Comparison of ENCODE assay signal across 35 mouse cellular contexts in the genomic region with DNA sequence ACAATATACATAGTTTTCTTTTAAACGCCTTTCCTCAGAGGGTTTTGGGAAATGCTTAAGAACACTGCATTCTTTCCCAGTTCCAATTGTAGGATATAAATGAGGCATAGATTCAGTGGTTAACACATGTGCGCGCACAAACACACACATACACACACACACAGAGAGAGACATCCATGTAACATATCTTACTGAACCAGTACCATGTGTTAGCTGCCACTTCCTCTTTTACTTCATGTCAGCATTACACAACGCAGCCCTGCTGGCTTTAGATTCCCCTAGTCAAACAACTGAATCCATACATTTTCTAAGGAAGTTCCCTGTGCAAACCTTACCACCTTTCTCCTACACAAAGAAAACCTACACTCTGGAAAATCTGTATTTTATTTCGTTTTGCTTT.
DNase-seq lines count a peak whose midpoint lies in the region; ATAC-seq and TF ChIP-seq lines count a peak whose summit lies in the region.
"Had no signal": no experiment of that assay in that cellular context is flagged by ENCODE, and none has a peak within 500 bp of the region (broad histone marks: within the 10 kb centered on the region; RNA-seq: fewer than 3 reads in every experiment).

No protein-coding gene starts in this region.

- WGBS in liver, embryonic 14.5 days (ENCODE audit: insufficient replicate concordance): 43% methylated on average over 5 of the region's 5 CpGs
- 50% methylated on average over 5 of the region's 5 CpGs for WGBS in liver, embryonic 12.5 days (ENCODE audit: insufficient replicate concordance)

- TF ChIP-seq EP300 in liver, embryonic 14.5 days (IDR thresholded peaks at IDR 0.05; ENCODE audit: low read depth): no peak
- TF ChIP-seq EP300 in MEL (IDR thresholded peaks at IDR 0.05; ENCODE audit: low read depth in 1 of 2, low read length in 2 of 2): peak; percentile 84 to 90

- H3K9me3 ChIP-seq in liver, embryonic 14.5 days (ENCODE audit: control insufficient read depth, low read length): no peaks in the 10 kb centered on the region
- H3K9me3 ChIP-seq in liver, embryonic 12.5 days (replicated peaks): no peaks in the 10 kb centered on the region
- H3K9me3 ChIP-seq in MEL (replicated peaks; ENCODE audit: insufficient read depth, low read length): no peaks in the 10 kb centered on the region
- H3K9me3 ChIP-seq: embryonic facial prominence, embryonic 12.5 days; forebrain, embryonic 10.5 days; forebrain, embryonic 15.5 days; hindbrain, embryonic 15.5 days; kidney, embryonic 15.5 days; limb, embryonic 13.5 days; liver, embryonic 15.5 days; midbrain, embryonic 10.5 days; midbrain, embryonic 15.5 days; neural tube, embryonic 12.5 days had no signal

- peak; percentile 26; the same call in 1 of the 2 replicates for ATAC-seq in liver, embryonic 14.5 days (ENCODE audit: insufficient read depth)
- no peak for ATAC-seq in liver, embryonic 12.5 days
- ATAC-seq in megakaryocyte, adult 5-6 weeks (ENCODE audit: poor library complexity, severe bottlenecking): peak; percentile 94
- ATAC-seq: forebrain, embryonic 15.5 days; inflammation-experienced regulatory T-cells, adult 6 months; midbrain, embryonic 15.5 days; Patski had no signal

- no peak for TF ChIP-seq POLR2A in MEL (IDR thresholded peaks at IDR 0.05; ENCODE audit: control insufficient read depth in 1 of 2, insufficient read depth in 1 of 2, low read depth in 1 of 2, low read length in 2 of 2, poor library complexity in 1 of 2)

- no peak for DNase-seq in liver, embryonic 14.5 days (ENCODE audit: low read depth in 3 of 3, low spot score in 3 of 3)
- peak; percentile 83 for DNase-seq in MEL (ENCODE audit: low read depth, low spot score)
- peak; percentile 43 for DNase-seq in splenic B cell, adult 2 months (ENCODE audit: low read depth, low spot score)
- DNase-seq in kidney, adult 8-10 months: no peak
- DNase-seq in thymus, postnatal 0 days (ENCODE audit: low spot score): no peak
- no peak for DNase-seq in lung, postnatal 10 days
- DNase-seq: adrenal gland, postnatal 10 days; cerebellum, adult 8-10 months; cerebellum, postnatal 36 days; embryo, embryonic 11 days; gastrocnemius, postnatal 25 days; heart, adult 18-20 months; heart, postnatal 4 days; kidney, adult 11 months; kidney, postnatal 36 days; lung, postnatal 4 days; thymus, adult 18-20 months; thymus, postnatal 36 days had no signal

- H3K27ac ChIP-seq in liver, embryonic 14.5 days: no peak overlapping the region
- no peak overlapping the region for H3K27ac ChIP-seq in liver, embryonic 12.5 days
- H3K27ac ChIP-seq in MEL (ENCODE audit: control insufficient read depth, low read depth, low read length): no peak overlapping the region
- H3K27ac ChIP-seq: embryonic facial prominence, embryonic 12.5 days; forebrain, embryonic 10.5 days; forebrain, embryonic 15.5 days; hindbrain, embryonic 15.5 days; kidney, embryonic 15.5 days; limb, embryonic 13.5 days; liver, embryonic 15.5 days; midbrain, embryonic 10.5 days; midbrain, embryonic 15.5 days; neural tube, embryonic 12.5 days; stomach, postnatal 0 days had no signal

- H3K36me3 ChIP-seq in liver, embryonic 14.5 days (replicated peaks; ENCODE audit: control insufficient read depth, insufficient read depth, low read depth): no peaks in the 10 kb centered on the region
- no peaks in the 10 kb centered on the region for H3K36me3 ChIP-seq in liver, embryonic 12.5 days
- H3K36me3 ChIP-seq in MEL (ENCODE audit: control insufficient read depth in 1 of 2, insufficient read depth in 2 of 2, low read length in 2 of 2): peaks cover 0 to 38% of the 10 kb centered on the region in 2 experiments; a peak in 2 of 4 replicates
- H3K36me3 ChIP-seq in splenic B cell, adult 2 months (ENCODE audit: control insufficient read depth, insufficient read depth, low read length, poor library complexity, severe bottlenecking): no peaks in the 10 kb centered on the region
- H3K36me3 ChIP-seq: embryonic facial prominence, embryonic 12.5 days; forebrain, embryonic 10.5 days; forebrain, embryonic 15.5 days; hindbrain, embryonic 15.5 days; kidney, embryonic 15.5 days; limb, embryonic 13.5 days; liver, embryonic 15.5 days; midbrain, embryonic 10.5 days; midbrain, embryonic 15.5 days; neural tube, embryonic 12.5 days had no signal

- peaks cover 4 to 9% of the 10 kb centered on the region in 2 experiments; a peak in 3 of 4 replicates for H3K4me1 ChIP-seq in liver, embryonic 14.5 days (replicated peaks; ENCODE audit: control insufficient read depth in 2 of 2, insufficient read depth in 2 of 2, low read length in 1 of 2)
- H3K4me1 ChIP-seq in liver, embryonic 12.5 days: peaks cover 10% of the 10 kb centered on the region
- H3K4me1 ChIP-seq in MEL (ENCODE audit: control insufficient read depth in 1 of 2, insufficient read depth in 2 of 2, low read length in 2 of 2): peaks cover 18 to 30% of the 10 kb centered on the region in 2 experiments
- H3K4me1 ChIP-seq: embryonic facial prominence, embryonic 12.5 days; forebrain, embryonic 15.5 days; hindbrain, embryonic 15.5 days; limb, embryonic 13.5 days; midbrain, embryonic 15.5 days; neural tube, embryonic 12.5 days had no signal

- no peak overlapping the region for H3K4me3 ChIP-seq in liver, embryonic 14.5 days (ENCODE audit: insufficient read depth in 1 of 2, low read depth in 2 of 2, low read length in 2 of 2)
- H3K4me3 ChIP-seq in liver, embryonic 12.5 days: no peak overlapping the region
- H3K4me3 ChIP-seq in MEL (ENCODE audit: control insufficient read depth in 1 of 2, insufficient read depth in 1 of 2, low read depth in 2 of 2, low read length in 2 of 2): no peak overlapping the region
- H3K4me3 ChIP-seq: embryonic facial prominence, embryonic 12.5 days; forebrain, embryonic 10.5 days; forebrain, embryonic 15.5 days; hindbrain, embryonic 15.5 days; kidney, embryonic 15.5 days; limb, embryonic 13.5 days; liver, embryonic 15.5 days; midbrain, embryonic 10.5 days; midbrain, embryonic 15.5 days; myocyte; neural tube, embryonic 12.5 days had no signal

- H3K4me2 ChIP-seq in liver, embryonic 14.5 days (ENCODE audit: low read depth): no peak overlapping the region
- no peak overlapping the region for H3K4me2 ChIP-seq in liver, embryonic 12.5 days
- H3K4me2 ChIP-seq: embryonic facial prominence, embryonic 12.5 days; forebrain, embryonic 15.5 days; heart, embryonic 11.5 days; hindbrain, embryonic 15.5 days; kidney, embryonic 15.5 days; limb, embryonic 13.5 days; liver, embryonic 15.5 days; midbrain, embryonic 15.5 days; neural tube, embryonic 12.5 days had no signal

- no peaks in the 10 kb centered on the region for H3K27me3 ChIP-seq in liver, embryonic 14.5 days (ENCODE audit: control insufficient read depth, insufficient read depth, low read length)
- H3K27me3 ChIP-seq in liver, embryonic 12.5 days (replicated peaks): no peaks in the 10 kb centered on the region
- H3K27me3 ChIP-seq in MEL (ENCODE audit: control insufficient read depth in 1 of 2, insufficient read depth in 2 of 2, low read length in 2 of 2): no peaks in the 10 kb centered on the region
- no peaks in the 10 kb centered on the region for H3K27me3 ChIP-seq in splenic B cell, adult 2 months (ENCODE audit: control insufficient read depth, insufficient read depth, low read length, poor library complexity, severe bottlenecking)
- H3K27me3 ChIP-seq: embryonic facial prominence, embryonic 12.5 days; forebrain, embryonic 15.5 days; hindbrain, embryonic 15.5 days; kidney, embryonic 15.5 days; limb, embryonic 13.5 days; liver, embryonic 15.5 days; midbrain, embryonic 15.5 days; neural tube, embryonic 12.5 days; Patski had no signal

- TF ChIP-seq CTCF in liver, embryonic 14.5 days (IDR thresholded peaks at IDR 0.05; ENCODE audit: low read depth): no peak
- TF ChIP-seq CTCF in MEL (IDR thresholded peaks at IDR 0.05 in 2 of 3, conservative IDR thresholded peaks at IDR 0.05 in 1 of 3; ENCODE audit: control insufficient read depth in 1 of 3, insufficient read depth in 1 of 3, low read depth in 2 of 3, low read length in 3 of 3, poor library complexity in 1 of 3, severe bottlenecking in 1 of 3): no peak

- TF ChIP-seq RAD21 in MEL (IDR thresholded peaks at IDR 0.05; ENCODE audit: low read depth, low read length): no peak

- no peak overlapping the region for H3K9ac ChIP-seq in liver, embryonic 14.5 days (replicated peaks)
- H3K9ac ChIP-seq in liver, embryonic 12.5 days: no peak overlapping the region
- no peak overlapping the region for H3K9ac ChIP-seq in MEL (ENCODE audit: control insufficient read depth, low read depth, low read length, poor library complexity, severe bottlenecking)
- H3K9ac ChIP-seq: embryonic facial prominence, embryonic 12.5 days; forebrain, embryonic 15.5 days; hindbrain, embryonic 15.5 days; kidney, embryonic 15.5 days; limb, embryonic 13.5 days; liver, embryonic 15.5 days; midbrain, embryonic 15.5 days; neural tube, embryonic 12.5 days had no signal

- H3K79me2 ChIP-seq in MEL (ENCODE audit: control insufficient read depth, insufficient read depth, low read length, poor library complexity): no peaks in the 10 kb centered on the region

TF ChIP-seq in MEL, 35 proteins besides CTCF, POLR2A, EP300 and RAD21 (continues in another document):
- TF ChIP-seq MXI1 (IDR thresholded peaks at IDR 0.05; ENCODE audit: low read depth, low read length) (peak; percentile 75), MAZ (IDR thresholded peaks at IDR 0.05; ENCODE audit: low read depth, low read length) (no peak), USF1 (IDR thresholded peaks at IDR 0.05; ENCODE audit: low read depth, low read length) (no peak), MYC (IDR thresholded peaks at IDR 0.05; ENCODE audit: low read depth, low read length) (peak; percentile 72; the same call in 1 of the 2 replicates), NRF1 (IDR thresholded peaks at IDR 0.05; ENCODE audit: insufficient read depth, low read depth, low read length, poor library complexity, severe bottlenecking) (no peak), SMC3 (IDR thresholded peaks at IDR 0.05; ENCODE audit: low read depth, low read length) (0 out of 2 replicates have a peak, but pooled peaks have one; percentile 7), NELFE (IDR thresholded peaks at IDR 0.05; ENCODE audit: low read depth, low read length) (no peak), ZC3H11A (IDR thresholded peaks at IDR 0.05; ENCODE audit: low read depth, low read length) (no peak), MEF2A (IDR thresholded peaks at IDR 0.05; ENCODE audit: extremely low read depth, insufficient replicate concordance, low read depth, low read length, poor library complexity, severe bottlenecking) (no peak), ETS1 (IDR thresholded peaks at IDR 0.05; ENCODE audit: low read depth, low read length) (peak; percentile 76), CHD1 (IDR thresholded peaks at IDR 0.05; ENCODE audit: low read depth, low read length) (no peak), GATA1 (IDR thresholded peaks at IDR 0.05; ENCODE audit: low read depth, low read length) (peak; percentile 75), MAFK (IDR thresholded peaks at IDR 0.05; ENCODE audit: borderline replicate concordance, low read depth, low read length) (no peak), ZNF384 (IDR thresholded peaks at IDR 0.05; ENCODE audit: low read depth, low read length) (0 out of 2 replicates have a peak, but pooled peaks have one; percentile 15), TAL1 (IDR thresholded peaks at IDR 0.05; ENCODE audit: low read length) (peak; percentile 85), GABPA (IDR thresholded peaks at IDR 0.05; ENCODE audit: low read depth, low read length) (no peak)

Comparison
In these comparisons a context has a peak if more than half of its experiments do, and no peak if none do; other contexts are left out.
1. DNase-seq: peak in MEL (single experiment) and splenic B cell, adult 2 months (single experiment); none in liver, embryonic 14.5 days (0 of 3), kidney, adult 8-10 months (0 of 2), thymus, postnatal 0 days (single experiment) and lung, postnatal 10 days (single experiment).